Mouse (Mus musculus): ENCODE measurements around the gene Ccr9.
A peak's percentile ranks its signal among the peaks of the same experiment; 100 is the strongest.

The Ccr9 gene

GRCm38 (mm10) chr9:123802896-123803295, 124.7 kb downstream of the Ccr9 start:
- no peak for DNase-seq (ENCODE audit: low spot score in 2 of 2)

GRCm38 (mm10) chr9:123805241-123805640, 127.0 kb downstream of the Ccr9 start:
- DNase-seq (ENCODE audit: low spot score in 2 of 2) = no peak

DNA sequence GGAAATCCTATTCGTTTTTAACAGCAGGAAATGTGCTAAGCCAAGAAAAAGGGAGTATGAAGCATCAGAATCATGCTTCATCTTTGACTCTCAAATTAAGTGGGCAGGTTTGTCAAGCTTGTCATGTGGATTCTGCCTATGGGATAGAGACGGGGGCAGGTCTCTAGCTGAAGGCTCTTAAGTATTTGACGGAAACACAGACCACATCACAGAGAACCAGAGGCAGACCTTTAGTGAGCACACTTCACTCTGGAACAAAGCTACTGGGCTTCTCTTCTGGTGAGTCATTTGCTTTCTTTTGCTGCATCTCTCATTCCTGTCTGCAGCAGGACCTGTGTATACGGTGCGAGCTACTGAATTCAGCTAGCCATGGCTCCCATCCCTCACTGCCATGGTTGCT, 128.0 kb downstream of the Ccr9 start, which contains the start of gene Cxcr6:
Gene Cxcr6, plus strand, starts transcription at position 209 of the 400 bp plus-strand sequence.
- no peak for DNase-seq (ENCODE audit: low spot score in 2 of 2)

DNA sequence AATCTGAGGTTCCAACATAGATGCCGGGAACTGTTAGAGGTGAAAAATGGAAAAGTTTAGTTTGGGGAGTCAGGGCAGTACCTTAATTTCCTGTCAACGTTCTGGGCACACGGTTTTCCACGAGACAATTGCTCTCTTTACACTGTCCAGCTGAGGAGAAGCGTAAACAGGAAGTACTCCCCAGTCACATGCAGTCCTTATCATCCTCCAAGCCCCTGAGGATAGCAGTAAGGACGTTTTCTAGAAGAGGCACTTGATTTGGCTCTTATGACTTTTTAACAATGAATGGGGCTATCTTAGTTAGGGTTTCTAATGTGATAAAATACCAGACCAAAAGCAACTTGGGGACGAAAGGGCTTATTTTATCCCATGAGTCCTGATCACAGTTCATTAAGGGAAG, 130.3 kb downstream of the Ccr9 start:
- no peak for DNase-seq (ENCODE audit: low spot score in 2 of 2)

- DNase-seq (ENCODE audit: low spot score in 2 of 2) = no peak
Measured at GRCm38 (mm10) chr9:123811831-123812230, 133.6 kb downstream of the Ccr9 start.

- no peak for DNase-seq (ENCODE audit: low spot score in 2 of 2)
Measured at GRCm38 (mm10) chr9:123814326-123814725, 136.1 kb downstream of the Ccr9 start.

- no peak for DNase-seq (ENCODE audit: low spot score in 2 of 2)
Measured at GRCm38 (mm10) chr9:123814821-123815220, 136.6 kb downstream of the Ccr9 start.

DNA sequence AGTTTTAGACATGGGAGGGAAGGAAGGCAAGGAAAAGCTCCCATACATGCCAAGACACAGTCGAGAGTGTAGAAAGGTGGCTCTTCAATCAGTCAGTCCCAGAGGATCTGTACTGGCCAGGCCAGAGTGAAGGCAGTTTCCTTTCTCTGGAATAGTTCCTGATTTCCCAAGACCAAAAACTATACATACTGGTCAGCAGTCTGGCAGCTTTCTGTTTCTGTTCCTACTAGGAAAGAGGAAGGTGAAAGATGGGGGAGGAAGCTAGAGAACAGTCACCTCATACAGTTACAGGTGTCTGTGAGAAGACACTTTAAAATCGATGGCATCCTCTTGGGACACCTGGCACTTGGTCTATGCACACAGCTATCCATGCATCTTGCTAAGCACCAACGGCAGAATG, 137.2 kb downstream of the Ccr9 start:
- DNase-seq (ENCODE audit: low spot score in 2 of 2) = no peak

GRCm38 (mm10) chr9:123815996-123816395, 137.8 kb downstream of the Ccr9 start:
- DNase-seq (ENCODE audit: low spot score in 2 of 2) = no peak

DNA sequence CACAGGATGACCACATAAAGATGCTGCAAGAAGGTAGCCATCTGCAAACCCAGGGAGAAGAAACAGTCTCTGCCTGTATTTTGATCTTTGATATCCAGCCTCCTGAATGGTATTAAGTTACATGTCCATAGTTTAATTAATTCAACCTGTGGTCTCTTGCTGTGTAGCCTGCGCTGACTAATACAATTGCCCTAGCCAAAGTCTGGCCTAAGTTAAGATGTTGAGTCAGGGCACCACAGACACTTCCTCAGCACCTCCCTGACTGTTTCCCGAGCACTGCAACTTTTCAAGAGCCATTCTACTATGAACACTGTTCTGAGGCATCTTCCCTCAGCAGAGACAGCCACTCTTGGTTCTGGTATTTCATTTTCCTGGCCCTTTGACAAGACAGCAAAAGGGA, 140.4 kb downstream of the Ccr9 start:
- no peak for DNase-seq (ENCODE audit: low spot score in 2 of 2)

GRCm38 (mm10) chr9:123826631-123827030, 148.4 kb downstream of the Ccr9 start:
- DNase-seq (ENCODE audit: low spot score in 2 of 2) = peak in 1 of 2 experiments; percentile 20

- no peak for DNase-seq (ENCODE audit: low spot score in 2 of 2)
Measured at GRCm38 (mm10) chr9:123828916-123829315, 150.7 kb downstream of the Ccr9 start.

All from urinary bladder, adult 18-20 months (tissue).